Mouse (Mus musculus): ENCODE results near the gene Pfn1. TPM values are rescaled to one million over a fixed set of nuclear protein-coding genes. Genes with fewer than 3 reads are reported as not detected.

Pfn1 gene
- polyA plus RNA-seq, 1 experiment, result 2,636 TPM

- TF ChIP-seq MYOG (IDR thresholded peaks at IDR 0.05; ENCODE audit: control insufficient read depth in 1 of 3, insufficient read depth in 1 of 3, insufficient read length in 2 of 3, low read depth in 2 of 3) (no peak), E2F4 (IDR thresholded peaks at IDR 0.05; ENCODE audit: insufficient read depth) (no peak), MAX (IDR thresholded peaks at IDR 0.05; ENCODE audit: low read depth) (no peak), POLR2AphosphoS2 (IDR thresholded peaks at IDR 0.05; ENCODE audit: insufficient read length, low read depth) (no peak), CEBPB (IDR thresholded peaks at IDR 0.05; ENCODE audit: insufficient read depth, poor library complexity, severe bottlenecking) (no peak), MYOD1 (IDR thresholded peaks at IDR 0.05; ENCODE audit: control insufficient read depth in 1 of 3, insufficient read length in 2 of 3, low read depth in 2 of 3) (no peak), TCF12 (IDR thresholded peaks at IDR 0.05; ENCODE audit: insufficient read depth, poor library complexity, severe bottlenecking) (no peak), REST (IDR thresholded peaks at IDR 0.05; ENCODE audit: insufficient read depth, insufficient read length) (no peak), POLR2A (IDR thresholded peaks at IDR 0.05; ENCODE audit: insufficient read length, low read depth) (no peak), SRF (IDR thresholded peaks at IDR 0.05; ENCODE audit: control insufficient read depth, insufficient read length, low read depth) (no peak), TCF3 (IDR thresholded peaks at IDR 0.05; ENCODE audit: insufficient read length, low read depth) (no peak), USF1 (IDR thresholded peaks at IDR 0.05; ENCODE audit: low read depth) (no peak)
- H3K4me3 ChIP-seq, result no peak overlapping the region
- no peak overlapping the region for H3ac ChIP-seq (ENCODE audit: control insufficient read depth, insufficient read length)
- H3K27me3 ChIP-seq (ENCODE audit: control insufficient read depth, insufficient read depth, insufficient read length), result no peaks in the 10 kb centered on the region
- no peak overlapping the region for H3K4me2 ChIP-seq (ENCODE audit: low read depth)
- H3K79me2 ChIP-seq (ENCODE audit: control insufficient read depth, insufficient read depth), result no peaks in the 10 kb centered on the region
- peaks cover 4% of the 10 kb centered on the region for H3K36me3 ChIP-seq (ENCODE audit: control insufficient read depth, insufficient read depth)
These were observed 49.3 kb downstream of the Pfn1 start for GRCm38 (mm10) chr11:70605024-70605566.

Other genes with a start within 250 kb of the Pfn1 start
- 26.5 TPM for gene Pelp1, start 244.6 kb downstream of the Pfn1 start, polyA plus RNA-seq (2012; fragmentation: generic; extraction: Trizol)
- gene Arrb2, start 222.0 kb downstream of the Pfn1 start, polyA plus RNA-seq (2012; fragmentation: generic; extraction: Trizol), result 20.1 TPM
- gene Med11, start 202.7 kb downstream of the Pfn1 start, polyA plus RNA-seq (2012; fragmentation: generic; extraction: Trizol), result 29.6 TPM
- gene Zmynd15, start 195.2 kb downstream of the Pfn1 start, polyA plus RNA-seq (2012; fragmentation: generic; extraction: Trizol), result not detected
- 0.08 TPM for gene Cxcl16, start 194.7 kb downstream of the Pfn1 start, polyA plus RNA-seq (2012; fragmentation: generic; extraction: Trizol)
- not detected for gene Tm4sf5, start 149.4 kb downstream of the Pfn1 start, polyA plus RNA-seq (2012; fragmentation: generic; extraction: Trizol)
- not detected for gene Vmo1, start 140.0 kb downstream of the Pfn1 start, polyA plus RNA-seq (2012; fragmentation: generic; extraction: Trizol)
- not detected for gene Gltpd2, start 135.4 kb downstream of the Pfn1 start, polyA plus RNA-seq (2012; fragmentation: generic; extraction: Trizol)
- 575 TPM for gene Psmb6, start 129.3 kb downstream of the Pfn1 start, polyA plus RNA-seq (2012; fragmentation: generic; extraction: Trizol)
- gene Gm40193, start 121.7 kb downstream of the Pfn1 start, polyA plus RNA-seq (2012; fragmentation: generic; extraction: Trizol), result not detected
- gene Pld2, start 114.6 kb downstream of the Pfn1 start, polyA plus RNA-seq (2012; fragmentation: generic; extraction: Trizol), result 10.2 TPM
- gene Mink1, start 91.8 kb downstream of the Pfn1 start, polyA plus RNA-seq (2012; fragmentation: generic; extraction: Trizol), result 34.4 TPM
- gene 4930544D05Rik, start 38.8 kb downstream of the Pfn1 start, polyA plus RNA-seq (2012; fragmentation: generic; extraction: Trizol), result 0.10 TPM
- gene Chrne, start 35.4 kb downstream of the Pfn1 start, polyA plus RNA-seq (2012; fragmentation: generic; extraction: Trizol), result 5.3 TPM
- gene Gp1ba, start 15.5 kb downstream of the Pfn1 start, polyA plus RNA-seq (2012; fragmentation: generic; extraction: Trizol), result 0.22 TPM
- 16.7 TPM for gene Rnf167, start 7.4 kb downstream of the Pfn1 start, polyA plus RNA-seq (2012; fragmentation: generic; extraction: Trizol)
- gene Slc25a11, start 7.2 kb downstream of the Pfn1 start, polyA plus RNA-seq (2012; fragmentation: generic; extraction: Trizol), result 165 TPM
- gene Eno3, start 2.6 kb upstream of the Pfn1 start, polyA plus RNA-seq (2012; fragmentation: generic; extraction: Trizol), result 1,792 TPM
- gene Spag7, start 14.8 kb upstream of the Pfn1 start, polyA plus RNA-seq (2012; fragmentation: generic; extraction: Trizol), result 52.4 TPM
- gene Camta2, start 33.5 kb upstream of the Pfn1 start, polyA plus RNA-seq (2012; fragmentation: generic; extraction: Trizol), result 11.9 TPM
- gene Inca1, start 45.5 kb upstream of the Pfn1 start, polyA plus RNA-seq (2012; fragmentation: generic; extraction: Trizol), result 1.1 TPM
- 96.3 TPM for gene Kif1c, start 45.9 kb upstream of the Pfn1 start, polyA plus RNA-seq (2012; fragmentation: generic; extraction: Trizol)
- 2.7 TPM for gene Zfp3, start 109.6 kb upstream of the Pfn1 start, polyA plus RNA-seq (2012; fragmentation: generic; extraction: Trizol)
- gene Scimp, start 157.9 kb upstream of the Pfn1 start, polyA plus RNA-seq (2012; fragmentation: generic; extraction: Trizol), result 0.10 TPM
- gene Rabep1, start 190.1 kb upstream of the Pfn1 start, polyA plus RNA-seq (2012; fragmentation: generic; extraction: Trizol), result 16.1 TPM

All from myocyte (in vitro differentiated cells).